Comparison of ENCODE assay signal across 7 mouse cellular contexts in genomic region chr4:141872977-141873376, GRCm38 (mm10). TPM values are rescaled to one million over a fixed set of nuclear protein-coding genes. Genes with fewer than 3 reads are reported as not detected.
A peak's percentile ranks its signal among the peaks of the same experiment; 100 is the strongest.
DNase-seq lines count a peak whose midpoint lies in the region; ATAC-seq lines count a peak whose summit lies in the region.

No protein-coding gene starts in this region.

- H3K27ac ChIP-seq in neural tube, embryonic 11.5 days (ENCODE audit: low read depth, low read length) = no peak overlapping the region
- 0 out of 4 replicates have a peak overlapping the region, but pooled peaks of 1 of the 2 experiments have one; percentile 71 for H3K27ac ChIP-seq in heart, embryonic 14.5 days (replicated peaks in 1 of 2; ENCODE audit: control insufficient read depth in 1 of 2, insufficient read depth in 1 of 2, low read depth in 2 of 2, low read length in 2 of 2)
- peak overlapping the region; percentile 31; the same call in 1 of the 2 replicates for H3K27ac ChIP-seq in liver, embryonic 15.5 days (replicated peaks)
- H3K27ac ChIP-seq in stomach, embryonic 16.5 days (ENCODE audit: low read length) = peak overlapping the region; percentile 15

- no peak for DNase-seq in neural tube, embryonic 11.5 days (ENCODE audit: low spot score)
- no peak for DNase-seq in neural tube, embryonic 10.5 days (ENCODE audit: extremely low spot score, low spot score)
- no peak for DNase-seq in embryo, embryonic 10.5 days (ENCODE audit: low spot score)
- no peak for DNase-seq in cerebellum, postnatal 10 days

- no peaks in the 10 kb centered on the region for H3K36me3 ChIP-seq in neural tube, embryonic 11.5 days (ENCODE audit: control insufficient read depth, insufficient read depth, low read length)
- H3K36me3 ChIP-seq in heart, embryonic 14.5 days (ENCODE audit: control insufficient read depth, insufficient read depth, low read length) = peaks cover 25% of the 10 kb centered on the region
- peaks cover 18% of the 10 kb centered on the region for H3K36me3 ChIP-seq in liver, embryonic 15.5 days (replicated peaks)
- H3K36me3 ChIP-seq in stomach, embryonic 16.5 days (ENCODE audit: control insufficient read depth, insufficient read depth, low read length) = no peaks in the 10 kb centered on the region

- no peaks in the 10 kb centered on the region for H3K9me3 ChIP-seq in neural tube, embryonic 11.5 days (ENCODE audit: control insufficient read depth, low read length)
- H3K9me3 ChIP-seq in heart, embryonic 14.5 days (ENCODE audit: control insufficient read depth, low read length) = no peaks in the 10 kb centered on the region
- H3K9me3 ChIP-seq in liver, embryonic 15.5 days (replicated peaks) = no peaks in the 10 kb centered on the region
- no peaks in the 10 kb centered on the region for H3K9me3 ChIP-seq in stomach, embryonic 16.5 days (replicated peaks; ENCODE audit: control insufficient read depth, low read length)

- no peaks in the 10 kb centered on the region for H3K27me3 ChIP-seq in neural tube, embryonic 11.5 days (ENCODE audit: control insufficient read depth, insufficient read depth, low read length)
- no peaks in the 10 kb centered on the region for H3K27me3 ChIP-seq in heart, embryonic 14.5 days (ENCODE audit: control insufficient read depth, insufficient read depth, low read length)
- peaks cover 22% of the 10 kb centered on the region for H3K27me3 ChIP-seq in liver, embryonic 15.5 days
- H3K27me3 ChIP-seq in stomach, embryonic 16.5 days (ENCODE audit: control insufficient read depth, insufficient read depth, low read length) = no peaks in the 10 kb centered on the region

- H3K9ac ChIP-seq in neural tube, embryonic 11.5 days (ENCODE audit: low read length) = no peak overlapping the region
- peak overlapping the region; percentile 90 for H3K9ac ChIP-seq in heart, embryonic 14.5 days (ENCODE audit: low read length)
- H3K9ac ChIP-seq in liver, embryonic 15.5 days = 0 out of 2 replicates have a peak overlapping the region, but pooled peaks have one; percentile 84
- H3K9ac ChIP-seq in stomach, embryonic 16.5 days (ENCODE audit: low read length) = peak overlapping the region; percentile 92

- 79% methylated on average over 9 of the region's 9 CpGs for WGBS in neural tube, embryonic 11.5 days
- WGBS in heart, embryonic 14.5 days = 48% methylated on average over 9 of the region's 9 CpGs
- WGBS in liver, embryonic 15.5 days (ENCODE audit: insufficient replicate concordance) = 74% methylated on average over 9 of the region's 9 CpGs
- WGBS in stomach, embryonic 16.5 days = 66% methylated on average over 9 of the region's 9 CpGs

- peaks cover 14% of the 10 kb centered on the region; the same call in 1 of the 2 replicates for H3K4me1 ChIP-seq in neural tube, embryonic 11.5 days (ENCODE audit: control insufficient read depth, insufficient read depth, low read length)
- H3K4me1 ChIP-seq in heart, embryonic 14.5 days (ENCODE audit: control insufficient read depth in 2 of 2, insufficient read depth in 2 of 2, low read length in 2 of 2) = peaks cover 43 to 64% of the 10 kb centered on the region in 2 experiments
- peaks cover 81% of the 10 kb centered on the region for H3K4me1 ChIP-seq in liver, embryonic 15.5 days (replicated peaks)
- H3K4me1 ChIP-seq in stomach, embryonic 16.5 days (ENCODE audit: control insufficient read depth, insufficient read depth, low read length) = peaks cover 63% of the 10 kb centered on the region

- H3K4me3 ChIP-seq in neural tube, embryonic 11.5 days (ENCODE audit: low read depth, low read length) = no peak overlapping the region
- H3K4me3 ChIP-seq in heart, embryonic 14.5 days (ENCODE audit: control insufficient read depth in 1 of 2, insufficient read depth in 1 of 2, low read depth in 1 of 2, low read length in 2 of 2) = peak overlapping the region; percentile 77 to 80
- peak overlapping the region; percentile 87 for H3K4me3 ChIP-seq in liver, embryonic 15.5 days (replicated peaks)
- H3K4me3 ChIP-seq in stomach, embryonic 16.5 days (replicated peaks; ENCODE audit: low read length) = peak overlapping the region; percentile 75

- ATAC-seq in neural tube, embryonic 11.5 days (ENCODE audit: insufficient read depth, low FRiP score, low TSS enrichment) = no peak
- ATAC-seq in heart, embryonic 14.5 days (ENCODE audit: insufficient number of reproducible peaks, insufficient read depth, low FRiP score, low read depth) = no peak
- no peak for ATAC-seq in liver, embryonic 15.5 days (ENCODE audit: insufficient read depth)
- no peak for ATAC-seq in stomach, embryonic 16.5 days (ENCODE audit: insufficient read depth, low FRiP score)

- H3K4me2 ChIP-seq in neural tube, embryonic 11.5 days (ENCODE audit: low read depth) = peak overlapping the region; percentile 93
- peak overlapping the region; percentile 99 for H3K4me2 ChIP-seq in heart, embryonic 14.5 days (ENCODE audit: low read length)
- H3K4me2 ChIP-seq in liver, embryonic 15.5 days = peak overlapping the region; percentile 99
- peak overlapping the region; percentile 99 for H3K4me2 ChIP-seq in stomach, embryonic 16.5 days (ENCODE audit: low read depth, low read length)

RNA-seq across cellular contexts. Expression of gene Efhd2, which starts 1.7 kb away (rescaled TPM):
- 24.4 and 28.5 TPM in 2 replicates for polyA plus RNA-seq in neural tube, embryonic 11.5 days (2014; fragmentation: Nextera tagmentation; extraction: Ambion mirVana)
- polyA plus RNA-seq in heart, embryonic 14.5 days (2014; fragmentation: Nextera tagmentation; extraction: Ambion mirVana) = 33.2 and 43.6 TPM in 2 replicates
- 45.8 and 48.4 TPM in 2 replicates for polyA plus RNA-seq in liver, embryonic 15.5 days (2015; fragmentation: Nextera tagmentation; extraction: Ambion mirVana)
- polyA plus RNA-seq in stomach, embryonic 16.5 days (2015; fragmentation: Nextera tagmentation; extraction: Ambion mirVana) = 108 and 110 TPM in 2 replicates

RNA-seq across cellular contexts. Expression of gene Ctrc, which starts 26.8 kb away (rescaled TPM):
- polyA plus RNA-seq in neural tube, embryonic 11.5 days (2014; fragmentation: Nextera tagmentation; extraction: Ambion mirVana) = not detected in 2 replicates
- not detected in 2 replicates for polyA plus RNA-seq in heart, embryonic 14.5 days (2014; fragmentation: Nextera tagmentation; extraction: Ambion mirVana)
- polyA plus RNA-seq in liver, embryonic 15.5 days (2015; fragmentation: Nextera tagmentation; extraction: Ambion mirVana) = not detected in 2 replicates
- 0.18 and 0.67 TPM in 2 replicates for polyA plus RNA-seq in stomach, embryonic 16.5 days (2015; fragmentation: Nextera tagmentation; extraction: Ambion mirVana)

RNA-seq across cellular contexts. Expression of gene Cela2a, which starts 47.0 kb away (rescaled TPM):
- polyA plus RNA-seq in neural tube, embryonic 11.5 days (2014; fragmentation: Nextera tagmentation; extraction: Ambion mirVana) = not detected in 2 replicates
- polyA plus RNA-seq in heart, embryonic 14.5 days (2014; fragmentation: Nextera tagmentation; extraction: Ambion mirVana) = not detected in 2 replicates
- polyA plus RNA-seq in liver, embryonic 15.5 days (2015; fragmentation: Nextera tagmentation; extraction: Ambion mirVana) = 0.14 and 3.3 TPM in 2 replicates
- polyA plus RNA-seq in stomach, embryonic 16.5 days (2015; fragmentation: Nextera tagmentation; extraction: Ambion mirVana) = 754 and 1,267 TPM in 2 replicates

Comparison
In these comparisons a context has a peak if more than half of its experiments do, and no peak if none do; other contexts are left out.
1. RNA of gene Cela2a, which starts 47.0 kb away (polyA plus RNA-seq): 754 to 1,267 TPM in stomach, embryonic 16.5 days; 0.14 to 3.3 TPM in liver, embryonic 15.5 days, not detected in heart, embryonic 14.5 days and not detected in neural tube, embryonic 11.5 days; every median in the first group is over 100 times any median in the second.
2. Peak in every context shown above with its lines, with median percentiles within 50 percentile points of each other: H3K4me2 ChIP-seq.